Mouse (Mus musculus) liver, adult 2 months (tissue): ENCODE data around the gene Prpf39.

Experiments used
- CTCF ChIP-seq: fragments of 200-500 bp; IDR thresholded peaks from 2 replicates; pipeline ENCODE4 v1.5.1; 2011; ENCODE audit warnings: low read depth, low read length, control low read depth
- POLR2A ChIP-seq: fragments of 200-500 bp; IDR thresholded peaks from 2 replicates; pipeline ENCODE4 v1.6.1; 2011; ENCODE audit warnings: low read length, control low read depth; ENCODE audit not compliant: insufficient read depth; ENCODE audit errors: extremely low read depth

DNA sequence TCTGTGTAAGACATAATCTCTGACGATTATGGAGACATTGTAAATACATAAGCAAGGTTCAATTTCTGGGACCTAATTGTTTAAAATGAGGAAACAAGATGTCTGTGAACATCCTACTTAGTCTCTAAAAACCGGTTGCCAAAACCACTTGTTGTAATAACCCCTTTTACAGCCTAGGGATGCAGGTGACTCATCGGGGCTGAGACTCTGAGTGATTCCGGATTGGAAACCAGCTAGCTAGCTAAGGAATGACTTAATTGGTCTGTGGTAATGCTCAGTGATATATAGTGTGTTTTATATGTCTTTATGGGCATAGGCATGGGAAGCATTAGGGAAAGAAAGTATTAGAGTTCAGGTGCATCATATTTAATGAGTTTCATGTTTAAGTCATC, 1.4 kb downstream of the Prpf39 start:
- no peak for TF ChIP-seq POLR2A
- no peak for TF ChIP-seq CTCF
